Mouse (Mus musculus): ENCODE results near the gene Fam131b. TPM values are rescaled to one million over a fixed set of nuclear protein-coding genes. Genes with fewer than 3 reads are reported as not detected.

The Fam131b gene
- total RNA-seq, 4 experiments from 2014 or later = 0.08 to 0.41 (median 0.21) TPM

DNA sequence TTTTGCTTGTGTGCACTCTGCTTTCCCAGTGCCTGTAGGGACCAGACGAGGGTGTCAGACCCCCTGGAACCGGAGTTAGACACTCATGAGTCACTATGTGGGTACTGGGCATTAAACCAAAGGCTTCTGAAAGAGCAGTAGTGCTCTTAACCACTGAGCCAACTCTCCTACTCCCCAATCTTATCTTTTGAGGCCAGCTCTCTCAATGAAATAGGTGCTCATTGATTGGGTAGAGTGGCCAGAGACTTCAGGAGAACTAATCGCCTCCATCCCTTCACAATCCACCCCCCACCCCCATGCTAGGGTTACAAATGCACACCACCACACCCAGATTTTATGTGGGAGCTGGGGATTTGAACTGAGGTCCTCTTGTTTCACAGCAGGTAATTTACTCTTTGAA, 4.3 kb upstream of the Fam131b start:
- DNase-seq (ENCODE audit: low spot score in 2 of 2) = no peak

DNA sequence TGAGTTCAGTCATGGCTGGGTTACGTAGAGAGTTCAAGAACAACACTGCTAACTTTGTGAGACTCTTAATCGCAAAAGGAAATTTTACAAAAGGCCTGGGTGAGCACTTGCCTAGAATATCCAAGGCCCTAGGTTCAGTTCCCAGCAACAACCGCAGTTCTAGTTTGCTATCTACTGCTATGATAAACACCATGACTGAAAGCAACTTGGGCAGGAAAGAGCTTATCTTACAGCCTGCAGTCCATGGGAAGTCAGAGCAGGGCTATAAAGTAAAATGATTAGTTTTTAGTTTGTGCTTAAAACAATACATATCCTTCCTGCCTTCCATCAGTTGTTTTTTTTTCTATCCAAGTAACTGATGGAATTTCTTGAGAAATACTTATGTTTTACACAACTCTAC, 2.1 kb upstream of the Fam131b start:
- no peak for DNase-seq (ENCODE audit: low spot score in 2 of 2)

DNA sequence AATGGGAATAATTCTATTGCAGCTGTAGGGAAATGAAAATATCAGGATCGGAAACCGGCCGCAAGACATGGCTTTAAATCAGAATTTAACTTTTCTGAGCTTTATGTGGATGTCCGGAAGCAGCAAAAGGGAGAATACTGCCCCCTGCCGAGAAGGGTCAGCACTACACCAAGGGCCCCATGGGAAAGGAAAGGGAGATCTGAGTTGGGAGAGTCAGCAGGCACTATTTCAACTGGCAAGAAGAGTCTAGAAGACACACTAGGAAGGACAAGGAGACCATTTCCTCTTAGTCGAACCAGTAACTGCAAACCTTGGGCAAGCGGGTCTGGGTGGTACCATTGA, 796 bp upstream of the Fam131b start:
- peak; percentile 72 to 84 for DNase-seq (ENCODE audit: low spot score in 2 of 2)

DNA sequence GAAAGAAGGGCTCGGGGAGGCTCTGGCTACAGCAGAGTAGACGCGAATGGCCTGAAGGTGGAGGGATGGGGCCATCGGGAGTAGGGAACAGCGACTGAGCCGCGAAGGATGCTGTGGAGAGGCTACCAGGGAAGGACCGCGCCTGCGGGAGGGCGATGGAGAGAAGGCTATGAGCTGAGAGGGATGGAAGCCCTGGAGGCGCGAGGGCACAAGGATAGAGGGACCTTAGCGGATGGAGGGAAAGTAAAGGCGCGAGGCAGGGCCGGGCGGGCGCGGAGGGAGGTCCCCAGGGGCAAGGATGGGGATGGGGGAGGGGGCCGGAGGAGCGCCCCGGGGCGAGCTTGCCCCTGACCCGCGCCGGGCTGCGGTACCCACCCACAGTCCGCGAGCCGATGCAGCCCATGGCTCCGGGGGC, 369 bp downstream of the Fam131b start:
- DNase-seq (ENCODE audit: low spot score in 2 of 2) = no peak

DNA sequence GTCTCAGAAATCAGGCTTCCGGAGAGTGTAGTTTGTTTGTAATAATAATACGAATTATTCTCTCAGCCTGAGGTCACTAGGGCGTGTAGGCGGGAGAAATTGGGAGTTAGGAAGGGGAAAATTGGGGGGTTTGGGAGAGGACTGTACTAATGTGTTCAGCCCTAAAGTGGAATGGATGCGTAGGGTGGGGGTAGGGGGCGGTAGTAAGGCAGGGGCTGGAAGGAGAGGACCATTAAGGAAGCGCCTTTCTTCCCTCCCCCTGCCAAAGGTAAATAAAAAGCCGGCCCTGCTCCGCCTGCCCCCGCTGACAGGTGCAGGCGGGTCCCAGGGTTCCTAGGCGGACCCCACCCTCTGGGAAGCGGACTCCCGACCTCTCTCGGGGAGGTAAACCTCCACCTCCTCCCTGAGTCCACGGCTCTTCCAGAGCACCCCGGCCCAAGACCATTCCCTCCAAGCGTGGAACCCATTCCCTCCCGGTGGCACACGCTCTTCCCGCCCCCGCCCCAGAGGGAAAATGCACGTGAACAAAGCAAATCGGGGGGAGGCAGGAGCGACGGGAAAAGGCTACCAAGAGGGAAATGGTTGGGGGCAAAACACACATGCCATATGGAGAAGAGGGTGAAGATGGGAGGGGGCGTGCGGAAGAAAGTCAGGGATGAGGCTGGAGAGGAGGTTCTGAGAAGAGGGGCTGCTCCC, 924 bp downstream of the Fam131b start:
- DNase-seq (ENCODE audit: low spot score in 2 of 2) = no peak

DNA sequence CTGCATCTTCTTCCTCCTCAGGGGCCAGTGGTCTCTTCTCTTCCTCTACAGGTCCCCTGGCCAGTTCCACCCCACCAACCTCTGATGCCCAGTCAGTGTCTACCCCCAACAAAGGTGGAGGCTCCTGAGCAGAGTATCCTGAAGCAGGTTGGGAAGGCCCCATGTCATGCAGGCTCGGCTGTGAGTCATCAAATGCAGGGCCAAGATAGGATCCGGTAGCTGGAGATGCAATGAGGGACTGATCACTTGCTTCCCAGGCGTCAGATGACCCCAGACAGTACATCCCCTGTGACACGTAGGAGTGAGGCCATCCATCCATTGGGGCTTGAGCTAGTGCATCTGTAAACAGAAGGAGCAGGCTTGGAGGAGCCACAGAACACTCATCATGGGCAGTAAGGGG, 6.2 kb downstream of the Fam131b start:
- no peak for DNase-seq (ENCODE audit: low spot score in 2 of 2)

DNA sequence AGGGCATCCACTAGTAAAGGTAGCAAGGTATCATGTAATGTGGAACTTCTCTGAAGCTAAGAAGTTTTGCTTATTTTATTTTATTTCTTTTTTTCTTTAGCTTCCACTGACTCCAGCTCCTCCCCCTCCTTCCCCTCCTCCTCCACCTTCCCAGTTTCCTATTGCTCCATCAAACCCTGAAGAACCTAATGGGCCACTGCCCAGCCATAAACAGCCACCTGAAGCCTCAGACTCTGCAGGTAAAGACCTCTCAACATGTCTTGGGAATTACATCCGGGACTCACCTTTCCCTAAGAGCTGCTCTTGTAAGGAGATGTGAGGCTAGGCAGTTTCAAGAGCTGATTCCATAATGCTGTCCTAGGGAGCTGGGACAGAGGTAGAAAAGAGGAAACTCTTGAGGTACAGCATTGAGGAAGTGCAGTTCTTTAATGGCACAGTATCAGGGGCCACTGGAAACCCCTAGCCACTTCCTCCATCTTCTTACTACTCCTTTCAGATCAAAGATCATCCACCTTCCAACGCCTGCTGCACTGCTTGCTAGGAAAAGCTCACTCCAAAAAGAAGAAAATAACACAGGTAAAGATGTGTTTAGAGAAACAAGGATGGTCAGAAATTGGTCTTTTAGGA, 13.9 kb downstream of the Fam131b start:
- no peak for DNase-seq (ENCODE audit: low spot score in 2 of 2)

DNA sequence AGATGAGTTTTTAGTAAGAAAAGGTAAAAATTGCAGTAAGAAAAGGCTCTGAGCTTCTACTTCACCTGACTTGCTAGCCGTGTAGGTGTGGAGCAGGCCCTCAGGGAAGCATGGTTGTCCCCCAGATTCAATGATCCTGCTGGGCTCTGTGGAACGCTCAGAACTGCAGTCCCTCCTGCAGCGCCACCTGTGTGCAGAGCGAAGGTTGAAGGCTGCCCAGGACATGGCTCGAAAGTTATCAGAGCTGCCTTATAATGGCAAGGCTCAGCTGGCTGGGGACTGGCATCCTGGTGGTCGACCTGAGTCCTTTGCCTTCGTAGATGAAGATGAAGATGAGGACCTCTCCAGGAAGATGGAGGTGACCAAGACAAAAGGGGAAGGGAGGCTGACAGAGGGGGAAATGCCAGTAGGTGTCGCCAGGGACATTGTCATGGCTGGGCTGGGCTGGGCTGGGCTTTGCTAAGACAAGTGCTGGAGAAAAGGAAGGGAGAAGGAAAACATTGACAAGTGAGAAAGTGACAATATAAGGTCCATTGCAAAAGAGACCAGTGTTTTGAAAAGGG, 14.5 kb downstream of the Fam131b start:
- DNase-seq (ENCODE audit: low spot score in 2 of 2) = no peak

DNA sequence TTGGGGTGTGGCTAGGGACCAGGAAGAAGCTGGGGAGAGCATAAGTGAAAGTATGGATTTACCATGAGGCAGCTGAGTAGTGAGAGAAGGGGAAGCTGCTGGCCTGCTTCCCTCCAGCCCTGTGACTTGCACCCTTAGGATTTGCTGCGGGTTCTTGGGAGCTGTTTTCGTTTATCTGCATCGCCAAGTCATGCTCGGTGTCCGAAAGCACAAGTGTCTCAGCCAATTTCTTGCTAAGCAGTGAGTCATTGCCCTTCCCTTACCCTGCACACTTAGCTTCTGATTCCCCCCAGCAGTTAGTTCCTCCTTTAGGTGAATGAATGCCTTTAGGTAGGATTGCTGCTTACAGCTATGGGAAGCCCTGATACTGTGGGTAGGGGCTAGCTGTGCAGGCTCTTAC, 25.1 kb downstream of the Fam131b start:
- no peak for DNase-seq (ENCODE audit: low spot score in 2 of 2)

DNA sequence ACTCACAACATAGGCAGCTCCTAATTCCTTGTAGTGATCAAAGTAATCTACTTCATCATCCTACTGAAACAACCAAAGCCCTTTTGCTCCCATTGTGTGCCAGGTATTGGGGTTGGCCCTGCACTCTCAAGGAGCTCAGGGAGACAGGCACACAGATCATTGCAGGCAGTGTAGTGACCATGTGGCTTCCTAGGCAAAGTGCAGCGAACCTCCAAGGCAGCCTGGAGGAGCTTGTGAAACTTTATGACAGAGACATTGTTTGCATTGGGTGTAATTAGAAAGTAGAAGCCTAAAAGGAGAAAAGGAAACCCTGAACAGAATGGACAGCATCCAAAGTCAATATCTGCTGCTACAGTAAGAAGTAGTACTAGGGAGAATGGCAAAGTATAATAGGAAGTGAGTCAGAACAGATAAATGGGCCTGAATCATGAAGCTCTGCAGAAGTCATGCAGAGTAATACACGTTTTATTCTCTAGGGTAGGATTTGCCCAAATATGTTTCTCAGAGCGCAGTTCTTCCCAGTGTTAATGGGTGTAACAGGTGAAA, 28.8 kb downstream of the Fam131b start:
- DNase-seq (ENCODE audit: low spot score in 2 of 2) = no peak

DNA sequence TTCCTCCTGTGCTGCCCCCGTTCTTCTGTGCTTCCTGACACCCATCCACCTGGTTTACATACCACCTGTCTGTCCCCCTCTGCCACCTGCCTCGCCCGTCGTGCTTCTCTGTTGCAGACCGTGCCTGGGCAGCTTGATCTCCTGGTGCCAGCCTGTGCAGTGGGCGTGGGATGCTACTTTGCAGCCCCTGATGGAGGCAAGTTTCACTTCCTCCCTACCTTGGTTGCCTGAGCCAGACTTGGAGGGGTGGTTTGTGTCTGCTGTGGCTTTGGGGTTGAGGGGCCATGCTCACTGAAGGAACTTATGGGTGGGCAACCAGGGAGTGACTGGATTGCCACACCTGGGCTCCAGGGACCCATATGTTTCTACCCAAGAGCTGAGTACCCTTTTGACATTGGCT, 31.1 kb downstream of the Fam131b start:
- DNase-seq (ENCODE audit: low spot score in 2 of 2) = no peak

DNA sequence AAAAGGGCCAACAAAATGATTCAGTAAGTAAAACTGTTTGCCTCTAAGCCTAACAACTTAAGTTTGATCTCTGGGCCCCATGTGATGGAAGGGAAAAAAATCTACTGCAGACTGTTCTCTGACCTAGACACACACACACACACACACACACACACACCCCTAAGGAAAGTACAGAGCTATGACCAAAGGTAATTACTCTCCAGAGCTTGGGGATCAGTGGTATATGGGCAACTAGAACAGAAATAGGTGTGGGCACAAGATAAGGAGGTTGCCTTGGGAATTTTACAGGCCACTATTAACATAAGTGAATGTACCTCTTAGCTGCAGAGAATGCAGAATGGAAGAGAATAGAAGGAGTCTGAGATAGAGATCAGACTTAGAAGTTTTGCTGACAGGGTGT, 36.9 kb downstream of the Fam131b start:
- DNase-seq (ENCODE audit: low spot score in 2 of 2) = no peak

DNA sequence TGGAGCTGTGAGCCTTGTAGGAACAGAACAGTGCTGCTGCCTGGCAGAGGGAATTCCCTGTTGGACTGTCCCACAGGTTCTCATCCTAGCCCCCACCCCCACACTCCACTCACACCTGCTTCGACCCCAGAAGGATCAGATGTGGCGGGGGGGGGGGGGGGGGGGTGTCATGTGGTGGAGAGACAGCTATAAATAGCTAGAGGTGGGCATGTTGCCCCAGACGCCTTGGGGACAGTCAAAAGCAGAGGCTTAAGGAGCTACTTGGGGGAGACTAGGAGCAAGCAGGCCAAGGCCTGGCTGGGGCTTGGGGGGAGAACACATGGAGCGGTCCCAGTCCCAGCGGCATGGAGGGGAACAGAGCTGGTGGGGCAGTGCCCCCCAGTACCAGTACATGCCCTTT, 38.0 kb downstream of the Fam131b start, which contains the start of gene Clcn1:
Gene Clcn1 (plus strand): TSS at position 238 of the 400 bp plus-strand sequence.
- peak; percentile 67 to 77 for DNase-seq (ENCODE audit: low spot score in 2 of 2)

DNA sequence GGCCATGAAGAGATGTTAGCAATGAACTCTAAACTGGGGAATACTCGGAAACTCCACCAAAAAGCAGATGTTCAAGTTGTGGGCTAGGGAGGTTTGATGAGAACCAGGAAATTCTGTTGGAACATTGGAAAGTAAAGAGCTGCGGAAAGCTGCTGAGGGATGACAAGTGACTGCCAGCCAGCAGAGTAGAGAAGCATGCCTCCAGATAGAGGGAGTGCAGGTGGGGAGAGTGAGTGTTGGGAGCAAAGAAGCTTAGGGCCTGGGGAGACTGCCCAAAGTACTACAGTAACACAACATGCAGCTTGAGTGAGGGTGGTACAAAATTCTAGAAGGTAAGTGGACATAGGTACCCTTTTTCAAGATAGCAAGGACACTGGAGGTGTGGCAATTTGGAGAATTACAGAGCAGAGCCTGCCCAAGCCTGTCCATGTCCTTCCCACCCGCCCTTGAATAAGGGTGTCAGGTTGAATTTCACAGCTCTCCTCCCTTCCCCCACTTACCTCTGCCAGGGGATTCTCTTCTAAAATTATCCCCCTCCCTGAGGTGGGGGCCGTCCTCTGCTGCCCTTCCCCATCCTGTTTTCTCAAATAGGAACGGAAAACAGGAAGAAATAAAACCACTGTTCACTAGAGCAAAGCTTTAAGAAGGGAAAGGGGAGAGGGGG, 41.4 kb downstream of the Fam131b start:
- DNase-seq (ENCODE audit: low spot score in 2 of 2) = peak; percentile 28 to 38

DNA sequence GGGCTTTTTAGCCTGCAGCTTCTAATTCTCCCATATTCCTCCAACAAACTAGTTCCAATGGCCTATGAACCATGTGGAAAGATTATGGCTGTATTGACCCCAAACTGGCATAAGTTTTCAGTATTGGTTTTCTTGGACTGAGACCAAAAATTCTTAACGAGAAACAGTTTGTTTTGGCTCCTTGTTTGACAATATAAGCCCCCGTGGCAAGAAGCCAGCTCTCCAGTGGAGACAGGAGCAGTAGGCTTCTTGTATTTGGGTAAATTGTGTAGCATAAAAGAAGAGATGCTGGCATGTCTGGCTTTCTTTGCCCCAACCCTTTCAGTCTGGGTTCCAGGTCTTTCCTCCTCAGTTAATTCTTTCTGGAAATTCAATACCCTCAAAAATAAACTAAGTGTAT, 48.3 kb downstream of the Fam131b start:
- DNase-seq (ENCODE audit: low spot score in 2 of 2) = no peak

DNA sequence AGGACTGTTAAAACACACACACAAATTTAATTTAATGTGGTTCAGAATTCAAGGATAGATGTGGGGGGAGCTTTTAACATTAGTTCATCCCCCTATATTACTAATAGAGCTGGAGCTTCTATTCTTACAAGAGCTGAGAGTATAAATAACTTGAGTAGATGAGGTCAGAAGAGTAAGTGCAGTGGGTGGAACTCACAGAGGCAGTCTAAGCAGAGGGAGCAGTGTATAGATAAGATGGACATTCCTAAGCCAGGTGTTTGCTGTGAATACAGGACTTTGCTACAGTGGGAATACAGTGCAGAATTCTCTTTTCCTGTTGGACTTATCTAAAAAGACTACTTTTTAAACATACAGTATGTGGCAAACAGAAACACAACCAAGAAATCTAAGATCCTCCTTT, 53.6 kb downstream of the Fam131b start:
- no peak for DNase-seq (ENCODE audit: low spot score in 2 of 2)

DNA sequence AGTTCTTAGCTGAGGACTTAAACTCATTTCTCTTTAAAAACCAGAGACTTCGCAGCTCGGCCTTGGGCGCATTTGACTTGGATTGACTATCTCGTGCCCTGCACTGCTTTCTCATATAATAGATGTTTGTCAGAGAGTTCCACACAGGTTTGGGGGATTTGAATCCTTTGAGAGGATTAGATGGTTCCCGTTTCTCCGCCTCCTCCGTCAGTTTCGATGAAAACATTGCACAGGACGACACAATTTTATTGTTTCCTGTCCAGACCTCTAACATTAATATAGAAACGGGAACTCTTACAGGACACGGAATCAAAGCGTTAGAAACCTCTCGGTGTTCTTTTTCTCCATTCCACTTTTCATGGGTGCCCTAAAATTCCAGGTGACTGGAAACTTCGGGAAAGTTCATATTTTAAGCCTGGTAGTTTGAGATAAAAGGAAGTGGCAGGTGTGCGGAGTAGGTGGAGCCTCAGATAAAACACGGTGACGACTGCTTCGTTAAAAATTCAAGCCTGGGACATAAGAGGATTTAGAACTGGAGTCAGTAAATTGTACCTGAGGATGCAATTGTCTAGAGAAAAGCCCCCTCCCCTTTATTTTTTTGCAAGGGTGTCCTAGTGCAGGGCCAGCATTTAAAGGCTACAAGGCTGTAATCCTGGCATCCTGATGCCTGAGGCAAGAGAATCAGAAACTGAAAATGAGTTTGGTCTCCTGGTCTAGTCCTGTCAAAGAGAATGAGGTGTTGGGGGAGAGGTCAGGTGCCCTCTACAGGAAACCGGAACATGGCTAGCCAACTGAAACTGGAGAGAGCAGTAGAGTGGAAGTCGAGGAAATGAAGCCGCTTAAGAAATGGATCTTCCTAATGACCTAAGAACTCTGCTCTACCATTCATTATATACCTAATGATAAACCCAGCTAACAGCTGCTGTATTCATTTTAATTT, 58.8 kb downstream of the Fam131b start:
- no peak for DNase-seq (ENCODE audit: low spot score in 2 of 2)
